Mouse (Mus musculus) thymus, postnatal 14 days (tissue): Measurements from ENCODE around the gene Mpc1.

ENCODE experiments used
- DNase-seq: peaks from one replicate; pipeline ENCODE4 v3.0.0; 2021

Gene Mpc1

DNA sequence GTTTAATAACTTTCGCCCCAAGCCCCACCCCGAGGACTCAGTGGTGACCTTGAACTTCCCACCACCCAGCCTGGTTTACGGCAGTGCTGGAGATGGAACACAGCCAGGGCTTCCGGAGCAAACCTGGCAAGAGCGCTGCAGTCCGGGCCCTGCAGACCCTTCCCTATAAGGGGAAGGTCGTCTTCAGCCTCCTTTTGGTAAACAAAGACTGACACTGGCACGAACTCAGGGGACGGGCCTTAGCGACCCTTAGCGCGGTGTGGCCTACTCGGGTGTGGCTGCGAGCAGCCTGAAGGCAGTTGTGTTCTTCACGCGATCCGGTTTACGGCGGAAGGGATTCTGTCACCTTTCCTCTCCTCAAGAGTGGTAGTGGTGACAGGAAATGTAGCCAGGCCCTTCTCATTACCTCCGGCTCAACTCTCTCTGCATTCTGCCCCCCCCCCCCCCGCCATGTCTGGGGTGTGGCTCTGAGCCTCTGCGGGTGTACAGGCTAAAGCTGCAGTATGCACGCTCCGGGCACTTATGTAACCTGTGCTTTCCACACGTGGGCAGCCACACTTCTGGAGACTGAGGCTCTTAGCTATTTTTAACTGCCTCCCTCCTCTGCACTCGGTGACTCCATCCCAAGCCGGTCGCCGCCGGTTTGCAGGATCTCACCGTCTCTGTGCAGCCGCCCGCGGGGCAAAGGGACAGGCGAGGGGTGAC is at the start of gene Mpc1:
Mpc1 (plus strand) TSS at position 84 of the 705 bp plus-strand sequence.
- DNase-seq, result peak; percentile 64

DNA sequence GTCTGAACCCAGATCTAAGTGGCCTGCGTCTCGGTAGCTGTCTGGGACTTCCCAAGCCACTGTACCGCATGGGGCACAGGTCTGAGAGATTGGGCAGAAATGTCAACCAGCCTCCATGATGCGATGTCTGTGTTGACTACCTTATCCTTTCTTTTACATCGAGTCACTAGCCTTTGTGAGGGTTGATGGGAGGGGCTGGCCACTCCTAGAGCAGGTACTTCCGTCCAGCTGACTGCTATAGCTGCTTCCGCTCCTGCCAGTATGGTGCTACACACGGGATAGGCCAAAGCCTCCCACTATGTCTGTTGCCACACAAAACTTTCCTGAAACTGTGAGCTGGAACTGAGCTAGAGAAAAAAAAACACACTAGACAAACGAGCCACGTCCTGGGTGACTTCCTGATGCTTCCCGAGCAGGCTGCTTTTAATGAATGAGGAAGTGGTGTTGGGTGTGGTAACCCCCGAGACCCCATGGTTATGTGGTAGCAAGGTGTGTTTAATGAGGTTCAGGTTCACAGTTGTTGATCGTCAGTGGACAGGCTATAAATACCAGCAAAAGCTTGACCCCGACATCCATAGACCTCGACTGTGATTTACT is 49.0 kb upstream of the Mpc1 start:
- no peak for DNase-seq

DNA sequence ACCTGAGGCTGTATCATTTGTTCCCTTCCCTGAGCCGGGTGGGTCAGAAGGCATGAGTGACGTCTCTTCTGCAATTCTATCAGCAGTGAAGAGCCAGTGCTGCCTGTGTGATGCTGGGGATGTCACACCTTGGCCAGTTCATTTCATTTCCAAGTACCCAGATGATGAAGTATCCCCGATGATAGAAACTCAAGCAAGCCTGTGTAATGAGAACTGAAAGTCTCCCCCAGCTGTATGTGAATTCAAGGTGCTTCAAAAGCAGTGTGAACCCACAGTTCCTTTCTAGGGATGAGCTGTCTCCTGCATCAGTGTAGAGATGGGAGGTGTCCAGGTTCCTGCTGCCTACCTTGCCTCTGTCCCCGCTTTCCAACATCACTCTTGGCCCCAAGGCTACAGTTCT is 48.2 kb upstream of the Mpc1 start:
- no peak for DNase-seq

DNA sequence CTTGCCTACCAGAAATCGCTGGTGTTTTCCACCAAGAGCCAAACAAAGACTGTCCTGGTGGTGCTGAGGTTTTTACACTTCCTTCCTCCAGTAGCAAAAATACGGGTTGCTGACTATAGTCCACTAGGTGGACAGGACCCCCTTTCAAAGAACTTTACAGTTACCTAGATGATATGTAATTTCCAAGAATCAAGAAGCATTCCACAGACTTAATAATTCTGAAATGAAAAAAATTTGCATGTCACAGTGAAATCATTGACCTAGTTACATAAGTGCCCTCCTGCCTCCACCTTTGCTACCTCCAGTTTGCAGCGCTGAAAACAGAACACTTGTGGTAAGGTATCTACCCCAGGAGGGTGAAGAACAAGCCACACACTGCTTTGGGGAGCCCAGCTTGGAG is 47.0 kb upstream of the Mpc1 start, which contains the start of gene Ccr6:
Ccr6 (plus strand) TSS at position 301 of the 400 bp plus-strand sequence.
- DNase-seq, result no peak

DNA sequence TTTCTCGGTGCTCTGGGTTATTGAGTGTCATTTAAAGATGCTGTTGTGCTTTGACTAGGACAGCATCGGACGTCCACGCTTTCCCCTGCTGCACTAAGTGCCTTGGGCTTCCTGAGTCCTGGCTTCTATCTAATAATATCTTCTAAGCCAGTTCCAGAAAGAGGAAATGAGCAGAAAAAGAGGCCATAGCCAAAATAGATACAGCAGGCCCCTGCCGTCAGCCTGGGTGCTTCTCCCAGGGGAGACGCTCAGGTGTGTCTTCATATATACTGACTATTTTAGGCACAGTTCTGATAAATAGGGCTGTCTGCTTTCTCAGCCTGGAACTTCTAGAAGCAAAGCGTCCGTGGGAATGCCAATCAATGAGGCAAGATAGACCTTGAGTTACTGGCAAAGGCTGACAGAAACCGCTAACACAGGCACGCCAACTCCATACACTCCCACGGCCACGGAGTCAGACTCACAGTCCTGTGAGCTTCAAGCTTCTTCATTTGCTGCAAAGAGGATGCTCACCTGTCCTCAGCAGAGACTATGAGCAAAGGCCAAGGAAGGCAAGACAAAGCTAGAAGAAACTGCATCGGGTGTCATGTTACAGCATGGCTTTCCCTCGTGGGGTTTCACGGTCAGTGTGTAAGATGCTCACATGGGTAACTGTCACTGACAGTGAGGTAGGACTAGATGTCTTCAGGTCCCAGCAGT is 44.5 kb upstream of the Mpc1 start:
- no peak for DNase-seq

DNA sequence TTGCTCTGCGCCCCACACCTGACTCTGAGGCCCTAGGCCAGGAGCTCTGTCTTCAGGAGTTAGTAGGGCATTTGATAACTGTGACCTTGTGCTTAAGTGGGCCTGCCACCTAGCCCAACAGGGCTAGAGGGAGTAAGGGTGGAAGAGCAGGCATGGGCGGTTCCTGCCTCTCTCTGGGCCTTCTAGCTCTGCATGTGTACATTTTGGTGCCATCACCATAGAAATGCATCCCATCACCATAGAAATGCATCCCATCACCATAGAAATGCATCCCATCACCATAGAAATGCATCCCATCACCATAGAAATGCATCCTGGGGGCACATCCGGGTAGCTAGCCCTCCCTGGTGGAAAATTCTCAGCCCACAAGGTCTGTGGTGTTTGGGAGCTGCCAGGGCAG is 43.1 kb upstream of the Mpc1 start:
- no peak for DNase-seq

DNA sequence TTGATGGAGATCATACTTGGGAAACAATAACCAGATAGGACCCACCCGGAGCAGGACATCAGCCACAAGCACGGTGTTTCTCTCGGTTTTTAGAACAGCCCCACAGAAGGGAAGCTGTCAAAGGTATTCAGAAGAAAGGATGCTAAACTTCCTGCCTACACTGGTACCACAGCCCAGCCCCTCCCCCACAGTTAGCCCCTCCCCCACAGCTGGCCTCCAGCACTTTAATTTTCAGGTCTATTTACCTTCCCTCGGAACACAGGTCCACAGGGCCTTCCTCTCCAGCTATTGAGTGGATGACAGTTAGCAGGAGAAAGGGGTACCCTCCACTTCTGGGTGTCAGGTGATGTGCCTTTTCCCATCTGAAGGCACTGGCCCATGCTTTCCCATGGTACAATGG is 42.2 kb upstream of the Mpc1 start:
- peak; percentile 40 for DNase-seq

DNA sequence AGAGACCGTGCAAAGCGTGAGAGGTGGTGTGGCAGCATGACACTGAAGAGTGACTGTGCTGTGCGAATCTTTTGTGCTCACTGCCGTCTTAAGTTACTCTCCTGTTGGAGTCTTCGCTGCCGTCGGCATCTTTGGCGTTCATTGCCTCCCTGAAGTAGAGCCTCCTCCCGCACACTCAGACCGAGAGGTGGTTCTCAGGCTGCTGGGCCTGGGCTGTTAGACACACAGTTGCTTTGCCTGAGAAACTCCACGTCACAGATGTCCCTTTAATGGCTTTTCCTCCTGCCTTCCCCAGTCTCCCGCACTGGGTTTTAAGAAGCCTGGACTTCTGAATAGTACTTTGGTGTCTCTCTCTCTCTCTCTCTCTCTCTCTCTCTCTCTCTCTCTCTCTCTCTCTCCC is 41.1 kb upstream of the Mpc1 start:
- DNase-seq, result no peak

DNA sequence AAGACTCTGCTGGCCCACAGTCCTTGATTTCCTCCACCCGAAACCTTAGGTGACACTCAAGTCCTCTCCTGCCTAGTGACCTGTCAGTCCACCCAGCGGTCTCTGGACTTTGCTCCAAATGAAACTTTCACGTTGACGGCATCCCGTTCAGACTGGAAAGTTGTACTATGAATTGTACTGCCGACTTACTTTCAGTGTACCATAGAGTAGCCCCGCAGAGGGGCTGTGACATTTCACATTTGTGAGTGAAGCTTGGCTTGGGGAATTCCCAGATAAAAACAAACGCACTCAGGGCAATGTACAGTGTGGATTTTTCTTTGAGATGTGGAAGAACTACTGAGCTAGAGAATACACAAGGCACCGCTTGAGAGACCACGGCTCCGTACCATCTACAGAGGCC is 40.5 kb upstream of the Mpc1 start:
- no peak for DNase-seq

DNA sequence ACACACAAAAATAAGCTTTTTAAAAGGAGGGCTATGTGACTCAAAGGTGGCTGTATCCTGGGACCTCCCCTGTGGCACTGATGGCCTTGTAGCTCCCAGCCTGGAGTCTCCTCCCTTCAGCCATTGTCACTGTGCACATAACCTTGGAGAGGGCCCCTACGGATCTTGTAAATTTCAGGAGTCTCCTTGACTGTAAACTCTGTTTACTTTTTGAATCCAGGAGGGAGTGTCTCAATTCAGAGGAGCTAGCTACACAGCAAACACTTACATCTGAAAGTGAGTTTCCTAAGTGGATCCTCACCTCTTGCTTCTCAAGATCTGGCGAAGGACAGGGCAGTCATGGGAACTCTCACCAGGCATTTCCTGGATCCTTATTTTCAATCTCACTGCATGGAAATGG is 38.6 kb upstream of the Mpc1 start:
- no peak for DNase-seq

DNA sequence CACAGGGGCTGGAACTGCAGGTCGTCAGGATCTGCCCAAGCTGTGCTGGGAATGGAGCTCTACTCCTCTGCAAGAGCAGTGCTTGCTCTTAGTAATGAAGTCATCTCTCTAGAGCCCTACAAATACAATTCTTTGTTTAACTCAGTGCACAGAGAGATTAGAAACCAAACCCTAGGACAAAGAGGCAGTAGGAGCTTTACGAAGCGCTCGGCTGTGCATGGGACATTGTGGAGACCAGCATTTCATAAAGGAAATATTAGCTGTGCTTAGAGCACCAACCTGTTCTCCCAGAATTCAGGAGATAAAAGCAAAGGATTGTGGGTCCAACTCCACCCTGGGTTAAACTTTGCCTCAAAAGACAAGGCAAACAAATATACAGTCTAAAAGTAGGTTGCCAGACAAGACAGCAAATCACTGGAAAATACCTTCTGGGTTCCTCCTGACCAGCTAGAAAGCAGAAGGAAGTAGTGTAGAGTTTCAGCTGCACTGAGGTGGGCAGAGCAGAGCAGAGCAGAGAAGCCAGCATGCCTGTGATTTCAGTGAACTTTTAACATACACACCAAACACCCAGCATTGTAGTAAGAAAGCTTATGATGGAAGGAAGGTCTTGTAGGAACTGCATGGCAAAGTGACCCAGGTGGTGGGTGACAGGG is 36.5 kb upstream of the Mpc1 start:
- DNase-seq, result no peak

DNA sequence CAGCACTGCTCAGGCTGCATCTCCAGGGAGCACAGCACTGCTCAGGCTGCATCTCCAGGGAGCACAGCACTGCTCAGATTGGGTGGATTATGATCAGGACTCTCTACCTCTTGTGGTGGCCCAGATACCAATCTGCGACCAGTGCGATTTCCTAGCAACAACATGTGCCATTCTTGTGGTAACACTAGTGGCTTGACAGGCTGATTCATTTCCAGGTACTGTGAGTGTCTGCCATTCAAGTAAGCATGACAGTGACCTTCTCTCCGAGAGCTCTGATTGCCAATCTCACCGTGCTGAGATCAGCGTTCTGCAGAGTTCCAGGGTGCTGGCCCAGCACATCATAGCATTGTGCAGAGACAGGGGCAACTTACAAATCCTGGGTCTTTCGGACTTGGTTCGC is 31.0 kb upstream of the Mpc1 start:
- DNase-seq, result no peak

DNA sequence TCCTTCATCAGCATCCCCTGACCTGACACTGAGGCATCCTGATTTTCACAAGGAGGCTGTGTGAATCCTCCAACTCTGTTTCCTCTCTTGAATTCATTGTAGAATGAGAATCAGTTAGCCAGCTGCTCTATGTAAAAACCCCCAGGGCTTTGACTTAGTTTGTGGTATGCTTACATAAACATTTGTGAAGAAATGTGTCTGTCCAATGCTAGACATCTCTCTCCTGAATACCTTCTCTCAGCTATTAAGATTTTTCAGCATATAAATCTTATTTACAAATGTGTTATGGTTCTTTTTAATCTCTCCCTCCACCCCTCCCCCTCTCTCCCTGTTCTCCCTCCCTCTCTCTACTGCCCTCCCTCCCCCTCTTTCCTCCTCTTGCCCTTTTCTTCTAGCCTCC is 28.4 kb upstream of the Mpc1 start:
- no peak for DNase-seq

DNA sequence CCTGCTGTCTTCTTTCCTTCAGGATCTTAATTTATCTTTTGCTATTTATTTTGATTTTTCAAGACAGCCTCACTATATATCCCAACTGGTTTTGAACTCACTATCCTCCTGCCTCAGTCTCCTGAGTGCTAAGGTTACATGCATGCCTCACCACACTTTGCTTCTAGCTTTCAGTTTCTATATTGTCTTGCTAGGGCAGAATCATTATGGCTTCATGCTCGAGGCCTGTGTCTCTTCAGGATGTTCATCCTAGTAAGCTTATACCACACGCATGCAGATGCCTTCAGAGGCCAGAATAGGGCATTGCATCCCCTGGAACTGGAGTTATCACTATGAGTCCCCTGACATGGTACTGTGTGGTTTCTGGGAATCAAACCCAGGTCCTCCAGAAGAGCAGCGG is 27.8 kb upstream of the Mpc1 start:
- DNase-seq, result no peak

DNA sequence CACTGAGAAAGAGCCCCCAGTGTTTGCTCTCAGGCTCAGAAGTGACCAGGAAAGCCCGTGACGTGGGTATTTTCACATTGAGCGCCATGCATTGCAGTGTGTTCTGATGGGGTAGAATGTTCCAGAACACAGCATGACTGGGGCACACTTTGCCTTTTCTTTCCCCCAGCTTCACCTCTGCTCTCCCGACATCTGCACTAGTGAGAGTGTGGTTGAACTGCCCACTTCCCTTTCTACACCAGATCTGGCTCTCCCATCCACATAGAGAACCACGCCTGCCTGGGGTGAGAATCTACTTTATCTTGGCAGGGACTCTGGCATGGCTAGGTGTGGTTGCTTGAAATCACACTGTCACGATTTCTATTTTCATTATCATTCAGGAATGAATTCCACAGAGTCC is 27.1 kb upstream of the Mpc1 start:
- no peak for DNase-seq

DNA sequence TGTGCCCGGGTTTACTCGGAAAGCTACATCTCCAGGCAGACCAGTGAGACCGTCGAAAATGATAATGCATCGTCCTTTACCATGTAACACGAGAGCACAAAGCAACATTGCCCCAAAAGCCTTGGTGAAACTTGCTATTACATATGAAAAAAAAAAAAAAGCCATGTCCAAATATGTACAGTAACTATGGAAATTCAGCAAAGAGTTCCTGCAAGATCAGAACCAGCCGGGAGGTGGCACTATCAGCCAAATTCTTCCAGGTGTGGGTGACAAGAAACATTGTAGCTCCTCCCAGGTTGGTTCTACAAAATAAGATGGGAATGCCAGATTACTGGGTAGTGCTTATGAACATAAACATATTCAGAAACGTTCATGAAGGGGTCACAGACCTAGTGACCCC is 25.7 kb upstream of the Mpc1 start:
- no peak for DNase-seq

DNA sequence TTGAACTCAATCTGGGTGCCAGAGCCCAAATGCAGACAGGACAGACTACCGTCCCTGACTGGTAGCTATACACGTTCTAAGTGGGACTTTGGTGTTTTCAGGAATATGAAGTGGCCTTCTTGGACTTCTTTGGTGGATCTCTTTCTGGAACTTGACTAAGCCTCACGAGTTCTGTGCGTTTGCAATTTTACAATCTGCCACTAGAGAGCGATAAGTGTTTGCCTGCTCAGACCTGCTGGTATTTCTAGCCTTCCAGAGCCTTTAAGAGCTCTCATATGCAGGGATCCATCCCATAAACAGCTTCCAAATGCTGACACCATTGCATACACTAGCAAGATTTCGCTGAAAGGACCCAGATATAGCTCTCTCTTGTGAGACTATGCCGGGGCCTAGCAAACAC is 18.1 kb upstream of the Mpc1 start:
- DNase-seq, result peak; percentile 50

DNA sequence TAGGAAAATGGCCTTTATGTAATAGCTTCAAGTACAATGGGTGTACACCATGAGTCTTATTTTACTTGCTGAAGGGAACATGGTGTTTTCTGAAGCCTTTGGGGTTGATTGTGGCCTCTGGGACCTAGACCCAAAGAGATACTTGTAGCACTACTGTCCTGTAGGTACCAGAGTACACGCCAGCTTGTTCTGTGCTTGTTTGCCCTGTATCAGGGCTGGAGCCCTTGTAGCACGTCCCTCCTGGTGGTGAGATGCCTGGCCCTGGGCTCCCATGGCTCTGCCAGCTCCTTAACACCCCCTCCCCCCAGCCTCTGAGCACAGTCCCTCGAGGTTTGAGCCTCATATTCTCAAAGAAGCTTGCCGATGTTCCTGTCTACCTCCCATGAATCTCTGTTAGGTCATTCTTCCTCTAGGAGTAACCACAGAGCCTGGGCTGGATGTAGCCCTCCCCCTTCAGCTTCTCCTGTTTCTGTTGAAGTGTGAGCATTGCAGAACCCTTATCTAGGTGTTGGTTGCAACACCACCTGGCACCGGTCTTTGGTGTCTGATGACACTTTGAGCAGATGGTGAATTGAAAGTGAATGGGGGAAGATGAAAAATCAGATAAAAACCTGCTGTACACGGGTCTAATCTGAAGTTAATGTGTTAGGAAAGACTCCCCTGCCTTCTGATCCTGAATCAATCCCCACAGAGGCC is 10.5 kb upstream of the Mpc1 start:
- DNase-seq, result no peak

DNA sequence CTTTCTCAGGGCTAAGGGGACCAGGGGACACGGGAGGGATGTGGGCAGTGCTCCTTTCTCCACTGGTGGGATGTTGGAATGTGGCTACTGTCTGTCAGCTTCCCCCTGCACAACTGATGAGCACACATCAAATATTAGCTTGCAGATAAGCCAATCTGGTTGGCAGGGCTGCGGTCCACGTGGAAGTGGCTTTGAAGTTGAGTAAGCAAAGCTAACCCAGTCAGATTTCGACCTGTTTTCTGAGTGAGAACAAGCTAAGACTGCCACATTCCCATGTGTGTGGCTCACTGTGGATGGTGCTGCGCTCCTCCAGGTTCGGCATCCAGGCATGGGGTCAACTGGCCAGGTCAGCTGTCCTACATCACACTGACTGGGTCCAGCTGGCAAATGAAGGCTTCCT is 9.8 kb upstream of the Mpc1 start:
- DNase-seq, result no peak

DNA sequence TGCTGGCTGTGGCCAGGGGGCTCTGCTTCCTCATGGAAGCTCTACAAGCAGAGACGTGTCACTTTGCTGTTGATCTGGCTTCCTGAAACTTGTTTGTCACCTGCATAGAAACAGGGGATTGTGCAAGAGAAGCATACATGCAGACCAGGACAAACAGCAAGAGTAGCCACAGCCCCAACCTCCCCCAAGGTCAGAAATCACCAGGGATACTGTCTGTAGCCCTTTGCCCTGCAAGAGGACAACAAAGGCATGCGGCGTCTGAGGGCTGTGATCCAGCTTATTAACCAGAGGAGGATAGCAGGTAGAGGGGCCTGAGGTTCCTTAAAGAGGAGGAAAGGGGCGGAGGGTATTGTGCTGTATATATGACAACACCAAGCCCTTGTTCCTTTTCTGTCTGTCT is 6.6 kb upstream of the Mpc1 start:
- no peak for DNase-seq

DNA sequence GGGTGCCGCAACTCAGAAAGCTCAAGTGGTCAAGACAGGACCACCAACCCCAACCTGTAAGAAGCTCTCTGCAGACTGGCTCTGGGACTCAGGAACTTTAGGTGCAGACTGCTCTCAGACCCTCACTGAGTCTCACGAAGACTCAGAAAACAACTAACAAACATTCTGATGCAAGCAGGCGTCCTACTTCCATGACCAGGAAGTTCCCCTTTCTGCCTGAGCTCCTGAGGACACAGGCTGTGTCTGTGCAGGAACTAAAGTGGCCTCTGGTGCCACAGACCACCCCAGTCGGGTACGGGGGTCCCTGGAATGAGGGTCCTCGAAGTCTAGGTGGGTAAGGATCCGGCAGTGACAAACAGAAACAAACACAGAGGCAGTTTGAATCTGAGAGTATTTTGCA is 6.0 kb upstream of the Mpc1 start:
- no peak for DNase-seq

DNA sequence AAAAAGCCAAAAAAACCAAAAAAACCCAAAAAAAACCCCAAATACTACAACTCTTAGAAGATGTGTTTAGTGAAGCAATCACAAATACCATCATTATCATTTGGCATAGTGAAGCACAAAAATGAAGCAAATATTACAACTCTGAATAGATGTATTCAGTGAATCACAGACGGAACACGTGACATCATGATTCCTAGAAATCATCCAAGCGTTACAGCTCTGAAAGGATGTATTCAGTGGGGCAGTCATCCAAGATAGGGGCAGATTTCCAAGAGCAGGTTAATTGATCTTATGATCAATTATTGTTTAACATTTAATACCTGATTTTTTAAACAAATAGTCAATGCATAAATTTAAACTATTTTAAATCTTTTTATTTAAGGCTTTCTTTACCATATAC is 5.4 kb upstream of the Mpc1 start:
- DNase-seq, result no peak

DNA sequence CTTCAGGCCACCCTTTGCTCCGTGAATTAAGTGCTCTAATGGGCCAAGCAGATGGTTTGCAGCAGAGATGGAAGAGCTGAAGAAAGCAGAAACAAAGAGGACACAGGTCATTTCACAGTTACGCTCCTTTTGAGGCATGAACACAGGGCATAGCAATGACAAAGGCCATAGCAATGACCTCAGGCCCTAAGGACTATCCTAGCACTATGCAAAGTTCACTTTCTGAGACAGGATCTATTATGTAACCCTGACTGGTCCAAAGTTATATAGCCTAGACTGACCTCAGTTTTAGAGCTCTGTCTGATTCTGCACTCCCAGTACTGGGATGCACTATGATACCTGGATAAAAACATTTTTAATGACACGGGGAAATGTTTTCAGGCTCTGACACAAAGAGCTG is 4.3 kb upstream of the Mpc1 start:
- no peak for DNase-seq
